Mouse (Mus musculus): ENCODE measurements around the gene Vcan. TPM values are rescaled to one million over a fixed set of nuclear protein-coding genes. Genes with fewer than 3 reads are reported as not detected.

Vcan gene
- total and polyA plus RNA-seq, 2 experiments from 2014 or later: 23.5 to 51.2 TPM

DNA sequence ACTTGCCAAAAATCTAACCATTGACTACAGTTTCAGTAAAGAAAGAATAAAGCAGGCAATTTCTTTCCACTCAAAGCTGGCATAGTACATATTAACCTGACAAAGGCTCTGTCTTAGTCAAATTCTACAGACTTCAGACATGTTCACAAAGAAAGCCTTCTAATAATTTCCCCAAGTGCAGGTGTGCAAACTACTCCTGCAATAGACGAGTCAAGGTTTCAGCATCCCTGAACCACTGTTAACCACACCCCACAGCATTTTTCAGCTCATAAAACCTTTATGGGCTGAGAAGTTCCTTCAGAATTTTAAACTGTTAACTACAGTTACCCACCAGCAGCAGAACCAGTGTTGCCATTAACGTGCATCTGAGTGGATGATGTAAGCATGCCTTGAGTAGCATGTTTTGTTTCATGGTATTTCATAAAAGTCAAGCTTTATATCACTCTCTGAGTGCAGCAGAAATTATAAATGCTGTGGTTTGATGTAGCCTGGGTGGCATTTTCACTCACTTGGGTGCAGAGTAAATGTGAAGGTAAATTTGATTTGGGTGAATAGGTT is 42.2 kb downstream of the Vcan start:
- Histone ChIP-seq H3K27ac (no peak overlapping the region), H3K4me2 (ENCODE audit: low read depth, low read length) (no peak overlapping the region), H3K9ac (replicated peaks; ENCODE audit: low read length) (no peak overlapping the region), H3K4me3 (ENCODE audit: low read length) (no peak overlapping the region), H3K36me3 (ENCODE audit: insufficient read depth, low read length) (peaks cover 16% of the 10 kb centered on the region; the same call in 1 of the 2 replicates), H3K4me1 (ENCODE audit: insufficient read depth, low read length) (no peaks in the 10 kb centered on the region), H3K9me3 (ENCODE audit: low read length) (no peaks in the 10 kb centered on the region), H3K27me3 (ENCODE audit: insufficient read depth, low read length) (no peaks in the 10 kb centered on the region)
- no peak for TF ChIP-seq CTCF (IDR thresholded peaks at IDR 0.05; ENCODE audit: low read depth)
- 94% methylated on average over 2 of the region's 2 CpGs for WGBS
- ATAC-seq (no peak), DNase-seq (ENCODE audit: low spot score) (no peak)

DNA sequence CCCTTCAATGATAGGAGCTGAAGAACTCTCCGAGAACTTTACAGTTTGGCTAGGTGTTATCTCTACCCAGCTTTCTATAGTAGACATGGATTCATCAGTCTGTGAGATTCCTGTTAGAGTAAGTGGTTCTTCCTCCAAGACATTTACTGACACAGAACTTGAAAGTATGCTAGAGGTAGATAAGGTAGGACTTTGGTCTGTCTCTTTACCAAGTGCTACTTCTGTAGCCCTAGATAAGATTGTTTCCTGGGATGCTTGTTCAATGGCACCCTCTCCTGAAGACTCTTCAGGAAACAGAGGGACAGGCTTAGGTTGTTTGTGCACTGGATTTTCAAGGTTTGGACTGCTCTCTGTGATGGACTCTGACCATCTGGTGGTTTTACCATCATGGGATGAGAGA is 49.7 kb downstream of the Vcan start:
- Histone ChIP-seq H3K9me3 (ENCODE audit: low read length) (no peaks in the 10 kb centered on the region), H3K4me2 (ENCODE audit: low read depth, low read length) (no peak overlapping the region), H3K27ac (no peak overlapping the region), H3K4me1 (ENCODE audit: insufficient read depth, low read length) (no peaks in the 10 kb centered on the region), H3K27me3 (ENCODE audit: insufficient read depth, low read length) (no peaks in the 10 kb centered on the region), H3K9ac (replicated peaks; ENCODE audit: low read length) (no peak overlapping the region), H3K36me3 (ENCODE audit: insufficient read depth, low read length) (peaks cover 27% of the 10 kb centered on the region), H3K4me3 (ENCODE audit: low read length) (no peak overlapping the region)
- 100% methylated on average over 1 of the region's 1 CpGs for WGBS
- no peak for DNase-seq (ENCODE audit: low spot score)
- no peak for TF ChIP-seq CTCF (IDR thresholded peaks at IDR 0.05; ENCODE audit: low read depth)
- no peak for ATAC-seq

DNA sequence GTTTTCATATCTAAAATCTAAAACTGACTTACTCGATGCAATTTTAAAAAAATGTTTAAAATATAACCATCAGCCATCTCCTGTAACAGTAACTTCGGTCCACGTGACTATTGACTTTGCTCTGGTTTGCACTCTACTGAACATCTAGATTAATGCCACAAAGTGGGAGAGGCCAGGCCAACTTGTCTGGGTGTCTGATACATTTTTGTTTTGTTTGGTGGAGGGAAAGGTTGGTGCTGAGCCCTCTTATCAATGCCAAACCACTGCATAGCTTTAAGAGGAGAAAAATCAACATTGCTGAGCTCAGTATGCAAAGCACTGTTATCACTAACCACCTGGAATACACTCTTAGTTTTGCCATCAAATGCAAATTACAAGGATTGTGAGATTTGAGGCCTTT is 58.8 kb downstream of the Vcan start:
- peaks cover 17% of the 10 kb centered on the region; the same call in 1 of the 2 replicates for H3K36me3 ChIP-seq (ENCODE audit: insufficient read depth, low read length)
- H3K27ac ChIP-seq: no peak overlapping the region
- H3K4me1 ChIP-seq (ENCODE audit: insufficient read depth, low read length): no peaks in the 10 kb centered on the region
- H3K4me3 ChIP-seq (ENCODE audit: low read length): no peak overlapping the region
- no peak for TF ChIP-seq CTCF (IDR thresholded peaks at IDR 0.05; ENCODE audit: low read depth)
- DNase-seq (ENCODE audit: low spot score) (no peak), ATAC-seq (no peak)
- H3K4me2 ChIP-seq (ENCODE audit: low read depth, low read length): no peak overlapping the region
- no peaks in the 10 kb centered on the region for H3K9me3 ChIP-seq (ENCODE audit: low read length)
- no peaks in the 10 kb centered on the region for H3K27me3 ChIP-seq (ENCODE audit: insufficient read depth, low read length)
- WGBS: 97% methylated on average over 3 of the region's 3 CpGs
- no peak overlapping the region for H3K9ac ChIP-seq (replicated peaks; ENCODE audit: low read length)

- Histone ChIP-seq H3K9ac (replicated peaks; ENCODE audit: low read length) (no peak overlapping the region), H3K36me3 (ENCODE audit: insufficient read depth, low read length) (peaks cover 17% of the 10 kb centered on the region; the same call in 1 of the 2 replicates), H3K27ac (no peak overlapping the region), H3K4me2 (ENCODE audit: low read depth, low read length) (no peak overlapping the region), H3K4me1 (ENCODE audit: insufficient read depth, low read length) (no peaks in the 10 kb centered on the region), H3K4me3 (ENCODE audit: low read length) (no peak overlapping the region), H3K27me3 (ENCODE audit: insufficient read depth, low read length) (no peaks in the 10 kb centered on the region), H3K9me3 (ENCODE audit: low read length) (no peaks in the 10 kb centered on the region)
- ATAC-seq (no peak), DNase-seq (ENCODE audit: low spot score) (no peak)
- no peak for TF ChIP-seq CTCF (IDR thresholded peaks at IDR 0.05; ENCODE audit: low read depth)
- WGBS: 79% methylated on average over 7 of the region's 7 CpGs
These were observed 60.1 kb downstream of the Vcan start for GRCm38 (mm10) chr13:89682254-89682653.

GRCm38 (mm10) chr13:89679756-89680155 is 62.6 kb downstream of the Vcan start:
- DNase-seq (ENCODE audit: low spot score) (no peak), ATAC-seq (no peak)
- no peaks in the 10 kb centered on the region for H3K9me3 ChIP-seq (ENCODE audit: low read length)
- H3K27me3 ChIP-seq (ENCODE audit: insufficient read depth, low read length): no peaks in the 10 kb centered on the region
- no peak overlapping the region for H3K4me2 ChIP-seq (ENCODE audit: low read depth, low read length)
- no peak for TF ChIP-seq CTCF (IDR thresholded peaks at IDR 0.05; ENCODE audit: low read depth)
- no peak overlapping the region for H3K4me3 ChIP-seq (ENCODE audit: low read length)
- 94% methylated on average over 6 of the region's 6 CpGs for WGBS
- no peaks in the 10 kb centered on the region for H3K4me1 ChIP-seq (ENCODE audit: insufficient read depth, low read length)
- no peak overlapping the region for H3K27ac ChIP-seq
- peaks cover 14% of the 10 kb centered on the region; the same call in 1 of the 2 replicates for H3K36me3 ChIP-seq (ENCODE audit: insufficient read depth, low read length)
- H3K9ac ChIP-seq (replicated peaks; ENCODE audit: low read length): no peak overlapping the region

- Histone ChIP-seq H3K9me3 (ENCODE audit: low read length) (no peaks in the 10 kb centered on the region), H3K4me1 (ENCODE audit: insufficient read depth, low read length) (no peaks in the 10 kb centered on the region), H3K27ac (no peak overlapping the region), H3K36me3 (ENCODE audit: insufficient read depth, low read length) (no peaks in the 10 kb centered on the region), H3K4me2 (ENCODE audit: low read depth, low read length) (no peak overlapping the region), H3K9ac (replicated peaks; ENCODE audit: low read length) (no peak overlapping the region), H3K4me3 (ENCODE audit: low read length) (no peak overlapping the region), H3K27me3 (ENCODE audit: insufficient read depth, low read length) (no peaks in the 10 kb centered on the region)
- no peak for DNase-seq (ENCODE audit: low spot score)
- no peak for TF ChIP-seq CTCF (IDR thresholded peaks at IDR 0.05; ENCODE audit: low read depth)
- 83% methylated on average over 3 of the region's 3 CpGs for WGBS
- ATAC-seq: no peak
These were observed 71.8 kb downstream of the Vcan start for GRCm38 (mm10) chr13:89670505-89670904.

Measured in hindbrain, postnatal 0 days (tissue).